Comparison of ENCODE assay signal across 7 mouse cellular contexts in genomic region chrX:136741651-136742201, GRCm38 (mm10). TPM values are rescaled to one million over a fixed set of nuclear protein-coding genes. Genes with fewer than 3 reads are reported as not detected.
A peak's percentile ranks its signal among the peaks of the same experiment; 100 is the strongest.
DNase-seq lines count a peak whose midpoint lies in the region; ATAC-seq and TF ChIP-seq lines count a peak whose summit lies in the region.

No protein-coding gene starts in this region.

- peak overlapping the region; percentile 52 for H3K4me2 ChIP-seq in intestine, embryonic 14.5 days (ENCODE audit: low read length)
- H3K4me2 ChIP-seq in limb, embryonic 13.5 days (replicated peaks): peak overlapping the region; percentile 59
- peak overlapping the region; percentile 54 for H3K4me2 ChIP-seq in midbrain, embryonic 14.5 days (ENCODE audit: low read length)

- peak overlapping the region; percentile 60 for H3K9ac ChIP-seq in intestine, embryonic 14.5 days (ENCODE audit: low read length)
- H3K9ac ChIP-seq in limb, embryonic 13.5 days: peak overlapping the region; percentile 56; the same call in 1 of the 2 replicates
- peak overlapping the region; percentile 50; the same call in 1 of the 2 replicates for H3K9ac ChIP-seq in midbrain, embryonic 14.5 days (replicated peaks; ENCODE audit: low read length)

- peaks cover 13% of the 10 kb centered on the region; the same call in 1 of the 2 replicates for H3K36me3 ChIP-seq in intestine, embryonic 14.5 days (ENCODE audit: control insufficient read depth, insufficient read depth, low read length)
- peaks cover 6% of the 10 kb centered on the region; the same call in 1 of the 2 replicates for H3K36me3 ChIP-seq in limb, embryonic 13.5 days
- H3K36me3 ChIP-seq in midbrain, embryonic 14.5 days (ENCODE audit: control insufficient read depth, insufficient read depth, low read length): peaks cover 5% of the 10 kb centered on the region; the same call in 1 of the 2 replicates

- TF ChIP-seq CTCF in gastrocnemius, adult 2 months (IDR thresholded peaks at IDR 0.05): no peak

- no peaks in the 10 kb centered on the region for H3K9me3 ChIP-seq in intestine, embryonic 14.5 days (ENCODE audit: control insufficient read depth, low read length)
- no peaks in the 10 kb centered on the region for H3K9me3 ChIP-seq in limb, embryonic 13.5 days
- H3K9me3 ChIP-seq in midbrain, embryonic 14.5 days (ENCODE audit: control insufficient read depth, low read length): no peaks in the 10 kb centered on the region

- peak overlapping the region; percentile 76 for H3K4me3 ChIP-seq in gastrocnemius, adult 2 months
- H3K4me3 ChIP-seq in intestine, embryonic 14.5 days (ENCODE audit: low read depth, low read length): peak overlapping the region; percentile 61
- peak overlapping the region; percentile 55 for H3K4me3 ChIP-seq in limb, embryonic 13.5 days
- peak overlapping the region; percentile 49 for H3K4me3 ChIP-seq in midbrain, embryonic 14.5 days (replicated peaks; ENCODE audit: low read depth, low read length)

- H3K27ac ChIP-seq in gastrocnemius, adult 2 months: peak overlapping the region; percentile 96
- peak overlapping the region; percentile 88 for H3K27ac ChIP-seq in intestine, embryonic 14.5 days (ENCODE audit: low read depth)
- H3K27ac ChIP-seq in limb, embryonic 13.5 days: peak overlapping the region; percentile 84
- H3K27ac ChIP-seq in midbrain, embryonic 14.5 days (replicated peaks; ENCODE audit: low read depth, low read length): peak overlapping the region; percentile 86

- WGBS in intestine, embryonic 14.5 days: 18% methylated on average over 39 of the region's 46 CpGs
- WGBS in limb, embryonic 13.5 days: 23% methylated on average over 46 of the region's 46 CpGs
- WGBS in midbrain, embryonic 14.5 days: 35% methylated on average over 46 of the region's 46 CpGs

- peak; percentile 51 for ATAC-seq in common myeloid progenitor, adult 5-6 weeks (replicated peaks; ENCODE audit: low read depth, poor library complexity, severe bottlenecking)
- ATAC-seq in intestine, embryonic 14.5 days (replicated peaks; ENCODE audit: low FRiP score, low TSS enrichment, low read depth): peak; percentile 74
- ATAC-seq in limb, embryonic 13.5 days (ENCODE audit: low FRiP score, low read depth): peak; percentile 78
- ATAC-seq in midbrain, embryonic 14.5 days (ENCODE audit: low FRiP score, low TSS enrichment): peak; percentile 84

- intact Hi-C loops in gastrocnemius, adult 2 months (cut with DNase I): loop anchor here (5.0 to 10.0 kb wide), 4 partner anchors 81 to 401 kb away; partner anchors contain the start of genes Fam199x and Plp1

- H3K4me1 ChIP-seq in intestine, embryonic 14.5 days (replicated peaks; ENCODE audit: control insufficient read depth, insufficient read depth, low read length): no peaks in the 10 kb centered on the region
- peaks cover 7% of the 10 kb centered on the region for H3K4me1 ChIP-seq in limb, embryonic 13.5 days
- 0 out of 2 replicates have a peak, but pooled peaks cover 6% of the 10 kb centered on the region for H3K4me1 ChIP-seq in midbrain, embryonic 14.5 days (ENCODE audit: control insufficient read depth, insufficient read depth, low read length)

- peak; percentile 87 to 94 for DNase-seq in adrenal gland, adult (ENCODE audit: inconsistent age in 2 of 2, low spot score in 1 of 2)
- DNase-seq in gastrocnemius, adult 2 months: peak; percentile 89
- DNase-seq in intestine, embryonic 14.5 days (ENCODE audit: low spot score): peak; percentile 88
- peak; percentile 84 for DNase-seq in midbrain, embryonic 14.5 days
- DNase-seq in spleen, postnatal 10 days (ENCODE audit: low spot score in 2 of 2): peak; percentile 69 to 80

- no peaks in the 10 kb centered on the region for H3K27me3 ChIP-seq in intestine, embryonic 14.5 days (replicated peaks; ENCODE audit: control insufficient read depth, insufficient read depth, low read length)
- no peaks in the 10 kb centered on the region; the same call in 1 of the 2 replicates for H3K27me3 ChIP-seq in limb, embryonic 13.5 days
- no peaks in the 10 kb centered on the region for H3K27me3 ChIP-seq in midbrain, embryonic 14.5 days (ENCODE audit: control insufficient read depth, insufficient read depth, low read length)

RNA-seq across cellular contexts. Expression of gene Morf4l2, which starts 1.8 kb away (rescaled TPM):
- 569 and 640 TPM in 2 replicates for total RNA-seq in common myeloid progenitor, adult 5-6 weeks (2017)
- 100 to 1,000 TPM; 157 to 173 TPM for total RNA-seq in gastrocnemius, adult 2 months (2021)
- 471 and 491 TPM in 2 replicates for polyA plus RNA-seq in intestine, embryonic 14.5 days (2014; fragmentation: Nextera tagmentation; extraction: Ambion mirVana)
- polyA plus RNA-seq in limb, embryonic 13.5 days (2015; fragmentation: Nextera tagmentation; extraction: Ambion mirVana): 676 and 684 TPM in 2 replicates
- 500 and 612 TPM in 2 replicates for polyA plus RNA-seq in midbrain, embryonic 14.5 days (2014; fragmentation: Nextera tagmentation; extraction: Ambion mirVana)

RNA-seq across cellular contexts. Expression of gene Tceal1, which starts 33.9 kb away (rescaled TPM):
- 2.5 and 5.3 TPM in 2 replicates for total RNA-seq in common myeloid progenitor, adult 5-6 weeks (2017)
- 1 to 10 TPM; 1.8 to 3.0 TPM for total RNA-seq in gastrocnemius, adult 2 months (2021)
- polyA plus RNA-seq in intestine, embryonic 14.5 days (2014; fragmentation: Nextera tagmentation; extraction: Ambion mirVana): 8.2 and 8.7 TPM in 2 replicates
- polyA plus RNA-seq in limb, embryonic 13.5 days (2015; fragmentation: Nextera tagmentation; extraction: Ambion mirVana): 13.8 and 14.9 TPM in 2 replicates
- polyA plus RNA-seq in midbrain, embryonic 14.5 days (2014; fragmentation: Nextera tagmentation; extraction: Ambion mirVana): 25.2 and 26.8 TPM in 2 replicates

RNA-seq across cellular contexts. Expression of gene Glra4, which starts 38.2 kb away (rescaled TPM):
- 0.09 TPM in 1 of 2 replicates, not detected in the other for total RNA-seq in common myeloid progenitor, adult 5-6 weeks (2017)
- total RNA-seq in gastrocnemius, adult 2 months (2021): not detected
- 0.11 and 0.12 TPM in 2 replicates for polyA plus RNA-seq in intestine, embryonic 14.5 days (2014; fragmentation: Nextera tagmentation; extraction: Ambion mirVana)
- polyA plus RNA-seq in limb, embryonic 13.5 days (2015; fragmentation: Nextera tagmentation; extraction: Ambion mirVana): 0.10 and 0.20 TPM in 2 replicates
- 0.15 TPM in 1 of 2 replicates, not detected in the other for polyA plus RNA-seq in midbrain, embryonic 14.5 days (2014; fragmentation: Nextera tagmentation; extraction: Ambion mirVana)

Comparison
In these comparisons a context has a peak if more than half of its experiments do, and no peak if none do; other contexts are left out.
1. Peak in every context shown above with its lines: DNase-seq, ATAC-seq, H3K4me3 ChIP-seq and H3K27ac ChIP-seq.